Mouse (Mus musculus): Measurements from ENCODE around the gene Adk. TPM values are rescaled to one million over a fixed set of nuclear protein-coding genes. Genes with fewer than 3 reads are reported as not detected.

The Adk gene
- polyA plus RNA-seq, 1 experiment from 2014 or later: 131 TPM

DNA sequence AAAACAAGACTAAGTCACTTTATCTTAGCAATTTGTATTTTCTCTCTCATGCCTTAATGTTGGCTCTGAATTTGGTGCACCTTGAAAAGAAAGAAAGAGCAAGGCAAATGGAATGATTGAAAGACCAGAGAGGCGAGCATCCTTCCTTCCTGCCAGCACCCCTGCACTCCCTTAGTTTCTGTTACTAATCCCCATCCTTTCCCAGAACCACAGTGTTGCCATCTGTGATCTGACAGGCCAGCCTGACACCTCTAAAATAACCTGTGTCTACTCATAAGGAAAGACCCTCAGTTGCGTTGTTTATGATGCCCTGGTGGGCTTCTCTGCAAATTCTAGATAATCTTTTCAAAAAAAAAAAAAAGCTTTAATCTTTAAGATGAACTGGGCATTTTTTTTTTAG is 319.6 kb downstream of the Adk start:
- Histone ChIP-seq H3K9ac (ENCODE audit: low read depth, low read length) (no peak overlapping the region), H3K4me2 (ENCODE audit: low read depth, low read length) (no peak overlapping the region), H3K36me3 (ENCODE audit: control insufficient read depth, insufficient read depth, low read length) (no peaks in the 10 kb centered on the region), H3K4me1 (ENCODE audit: control insufficient read depth, insufficient read depth, low read length) (peaks cover 16% of the 10 kb centered on the region), H3K27ac (replicated peaks; ENCODE audit: low read depth, low read length) (no peak overlapping the region), H3K4me3 (ENCODE audit: low read depth, low read length) (no peak overlapping the region), H3K9me3 (ENCODE audit: control insufficient read depth, low read length) (no peaks in the 10 kb centered on the region), H3K27me3 (replicated peaks; ENCODE audit: control insufficient read depth, insufficient read depth, low read length) (no peaks in the 10 kb centered on the region)
- 67% methylated on average over 2 of the region's 2 CpGs for WGBS
- ATAC-seq (ENCODE audit: low read depth): no peak
- DNase-seq (ENCODE audit: low spot score): no peak

DNA sequence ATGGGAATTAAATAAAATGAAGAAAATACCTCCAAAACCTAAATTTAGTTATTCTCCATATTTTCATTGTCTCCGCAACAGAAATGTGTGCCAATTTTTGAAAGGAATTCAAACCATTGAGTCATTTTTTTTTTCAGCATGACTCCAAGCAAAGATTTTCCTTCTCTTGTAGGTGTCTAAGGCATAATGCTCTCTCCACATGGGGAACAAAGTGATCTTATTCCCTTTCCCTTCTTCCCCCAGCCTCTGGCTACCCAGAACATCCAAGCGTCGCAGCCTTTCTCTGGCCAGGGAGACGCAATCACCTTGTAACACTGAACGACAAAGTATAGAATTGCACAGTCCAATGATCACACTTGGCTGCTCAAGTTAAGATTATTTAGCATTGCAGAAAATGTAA is 320.3 kb downstream of the Adk start:
- Histone ChIP-seq H3K27me3 (replicated peaks; ENCODE audit: control insufficient read depth, insufficient read depth, low read length) (no peaks in the 10 kb centered on the region), H3K9me3 (ENCODE audit: control insufficient read depth, low read length) (no peaks in the 10 kb centered on the region), H3K4me2 (ENCODE audit: low read depth, low read length) (no peak overlapping the region), H3K36me3 (ENCODE audit: control insufficient read depth, insufficient read depth, low read length) (no peaks in the 10 kb centered on the region), H3K27ac (replicated peaks; ENCODE audit: low read depth, low read length) (no peak overlapping the region), H3K9ac (ENCODE audit: low read depth, low read length) (no peak overlapping the region), H3K4me3 (ENCODE audit: low read depth, low read length) (no peak overlapping the region), H3K4me1 (ENCODE audit: control insufficient read depth, insufficient read depth, low read length) (peaks cover 16% of the 10 kb centered on the region)
- 74% methylated on average over 5 of the region's 5 CpGs for WGBS
- DNase-seq (ENCODE audit: low spot score) (no peak), ATAC-seq (ENCODE audit: low read depth) (no peak)

DNA sequence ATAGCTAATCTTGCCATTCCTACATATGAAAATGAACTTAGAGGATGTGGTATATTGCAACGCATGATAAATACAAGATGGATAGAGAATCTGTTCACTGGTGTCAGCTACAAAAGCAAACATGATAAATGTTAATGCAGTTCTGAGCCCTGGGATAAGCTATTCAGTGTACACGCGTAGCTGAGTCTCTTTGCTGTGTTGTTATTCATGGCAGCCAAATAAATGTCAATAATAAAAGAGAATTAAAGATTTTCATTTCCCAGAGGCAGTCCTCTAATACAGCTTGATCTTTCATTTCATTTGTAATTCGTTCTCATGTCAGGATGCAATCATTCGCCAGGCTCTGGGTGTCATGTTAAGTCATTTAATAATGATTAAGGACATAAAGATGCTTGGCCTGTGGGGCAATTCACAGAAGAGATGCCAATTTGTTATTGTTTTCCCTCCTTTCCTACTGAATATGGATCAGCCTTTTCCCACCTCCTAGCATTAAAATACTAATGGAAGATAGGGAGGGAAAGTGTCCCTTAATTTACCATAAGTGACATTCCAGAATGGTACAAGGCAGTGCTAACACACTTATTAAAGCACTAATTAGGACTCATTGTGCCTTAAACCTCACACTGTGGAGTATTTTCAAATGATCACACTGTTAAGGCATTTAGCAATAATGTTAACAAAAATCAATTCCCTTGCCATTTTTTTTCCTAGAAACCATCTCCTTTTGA is 331.5 kb downstream of the Adk start:
- 0 out of 2 replicates have a peak, but pooled peaks cover 13% of the 10 kb centered on the region for H3K36me3 ChIP-seq (ENCODE audit: control insufficient read depth, insufficient read depth, low read length)
- ATAC-seq (ENCODE audit: low read depth) (no peak), DNase-seq (ENCODE audit: low spot score) (no peak)
- no peak overlapping the region for H3K4me2 ChIP-seq (ENCODE audit: low read depth, low read length)
- no peak overlapping the region for H3K27ac ChIP-seq (replicated peaks; ENCODE audit: low read depth, low read length)
- no peak overlapping the region for H3K4me3 ChIP-seq (ENCODE audit: low read depth, low read length)
- H3K27me3 ChIP-seq (replicated peaks; ENCODE audit: control insufficient read depth, insufficient read depth, low read length): no peaks in the 10 kb centered on the region
- no peak overlapping the region for H3K9ac ChIP-seq (ENCODE audit: low read depth, low read length)
- H3K9me3 ChIP-seq (ENCODE audit: control insufficient read depth, low read length): peaks cover 5% of the 10 kb centered on the region; the same call in 1 of the 2 replicates
- H3K4me1 ChIP-seq (ENCODE audit: control insufficient read depth, insufficient read depth, low read length): no peaks in the 10 kb centered on the region
- WGBS: 88% methylated on average over 5 of the region's 5 CpGs

DNA sequence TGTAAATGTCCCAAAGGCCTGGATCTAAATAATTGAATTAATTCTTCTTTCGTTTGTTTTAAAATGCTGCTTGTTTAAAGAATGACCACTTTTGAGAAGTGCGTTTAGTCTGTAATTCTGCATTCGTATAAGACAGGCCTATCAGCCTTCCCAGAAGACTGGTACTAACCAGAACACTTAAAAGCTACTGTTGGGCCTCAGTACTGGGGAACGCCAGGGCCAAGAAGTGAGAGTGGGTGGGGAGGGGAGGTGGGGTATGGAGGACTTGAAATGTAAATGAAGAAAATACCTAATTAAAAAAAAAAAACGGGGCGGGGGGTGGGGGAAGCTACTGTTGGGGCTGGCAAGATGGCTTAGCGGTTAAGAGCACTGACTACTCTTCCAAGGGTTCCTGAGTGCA is 347.1 kb downstream of the Adk start:
- Histone ChIP-seq H3K9ac (ENCODE audit: low read depth, low read length) (no peak overlapping the region), H3K4me2 (ENCODE audit: low read depth, low read length) (no peak overlapping the region), H3K4me1 (ENCODE audit: control insufficient read depth, insufficient read depth, low read length) (peaks cover 5% of the 10 kb centered on the region; the same call in 1 of the 2 replicates), H3K27ac (replicated peaks; ENCODE audit: low read depth, low read length) (no peak overlapping the region), H3K4me3 (ENCODE audit: low read depth, low read length) (no peak overlapping the region), H3K9me3 (ENCODE audit: control insufficient read depth, low read length) (no peaks in the 10 kb centered on the region), H3K27me3 (replicated peaks; ENCODE audit: control insufficient read depth, insufficient read depth, low read length) (no peaks in the 10 kb centered on the region), H3K36me3 (ENCODE audit: control insufficient read depth, insufficient read depth, low read length) (no peaks in the 10 kb centered on the region)
- WGBS: 89% methylated on average over 7 of the region's 7 CpGs
- DNase-seq (ENCODE audit: low spot score) (no peak), ATAC-seq (ENCODE audit: low read depth) (no peak)

DNA sequence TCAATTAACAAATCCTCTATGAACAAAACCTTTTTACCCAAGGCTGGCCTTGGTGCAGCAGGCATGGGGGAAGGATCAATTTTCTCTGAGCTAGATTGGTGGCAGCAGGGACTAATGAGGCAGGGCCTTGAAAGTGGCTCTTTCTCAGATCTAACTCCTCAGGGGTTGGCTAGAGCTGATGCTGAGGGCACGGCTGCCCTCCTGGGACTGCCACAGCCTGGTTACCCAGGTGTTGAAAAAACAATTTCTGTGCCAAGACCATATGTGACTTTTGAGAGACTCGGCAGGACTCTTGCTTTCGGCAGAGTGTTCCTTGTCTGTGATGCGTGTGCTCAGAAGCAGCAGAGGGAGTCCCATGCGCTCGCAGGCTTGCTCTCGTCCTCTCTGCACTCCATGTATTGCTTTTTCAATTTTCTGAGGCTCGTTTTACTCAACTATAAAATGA is 349.8 kb downstream of the Adk start:
- WGBS: 35% methylated on average over 8 of the region's 8 CpGs
- Histone ChIP-seq H3K27ac (replicated peaks; ENCODE audit: low read depth, low read length) (peak overlapping the region; percentile 19; the same call in 1 of the 2 replicates), H3K36me3 (ENCODE audit: control insufficient read depth, insufficient read depth, low read length) (no peaks in the 10 kb centered on the region), H3K9ac (ENCODE audit: low read depth, low read length) (no peak overlapping the region), H3K27me3 (replicated peaks; ENCODE audit: control insufficient read depth, insufficient read depth, low read length) (no peaks in the 10 kb centered on the region), H3K4me2 (ENCODE audit: low read depth, low read length) (peak overlapping the region; percentile 6; the same call in 1 of the 2 replicates), H3K4me1 (ENCODE audit: control insufficient read depth, insufficient read depth, low read length) (peaks cover 5% of the 10 kb centered on the region; the same call in 1 of the 2 replicates), H3K4me3 (ENCODE audit: low read depth, low read length) (no peak overlapping the region), H3K9me3 (ENCODE audit: control insufficient read depth, low read length) (no peaks in the 10 kb centered on the region)
- peak; percentile 88; the same call in 1 of the 2 replicates for ATAC-seq (ENCODE audit: low read depth)
- DNase-seq (ENCODE audit: low spot score): peak; percentile 74

DNA sequence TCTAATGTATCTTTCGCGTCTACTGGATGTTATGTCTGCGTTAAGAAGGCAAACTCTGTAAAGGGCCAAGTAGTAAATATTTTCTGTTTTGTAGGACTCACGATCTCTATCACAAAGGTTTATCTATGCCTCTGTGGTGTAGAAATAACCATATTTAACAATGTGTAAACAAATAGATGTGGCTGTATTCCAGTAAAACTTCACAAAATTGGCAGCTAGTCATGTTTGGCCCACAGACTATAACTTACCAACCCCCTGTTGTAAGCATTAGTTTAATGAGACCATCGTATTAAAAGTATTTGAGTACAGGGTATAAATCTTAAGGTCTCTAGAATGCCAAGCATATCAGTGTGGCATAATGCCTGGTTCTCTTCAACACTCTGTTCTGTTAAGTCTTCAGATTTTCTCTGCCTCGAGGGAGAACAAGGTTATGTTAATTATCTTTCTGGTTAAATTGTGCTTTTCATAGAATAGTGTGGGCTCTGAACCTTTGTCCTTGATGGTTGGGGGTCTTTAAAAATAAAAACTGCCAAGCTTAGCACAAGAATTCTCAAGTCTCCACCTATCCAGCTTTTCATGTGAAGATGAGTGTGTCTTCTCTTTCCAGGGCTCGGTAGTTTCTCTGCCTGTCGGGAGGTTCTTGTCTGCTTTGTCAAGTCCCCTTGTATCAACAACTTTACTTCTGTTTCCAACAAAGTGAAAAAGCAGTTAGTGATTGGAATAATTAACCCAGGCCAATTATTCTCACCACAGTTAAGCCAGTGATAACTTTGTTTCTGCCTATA is 350.4 kb downstream of the Adk start:
- H3K36me3 ChIP-seq (ENCODE audit: control insufficient read depth, insufficient read depth, low read length): no peaks in the 10 kb centered on the region
- ATAC-seq (ENCODE audit: low read depth): no peak
- no peak overlapping the region; the same call in 1 of the 2 replicates for H3K4me2 ChIP-seq (ENCODE audit: low read depth, low read length)
- peak overlapping the region; percentile 19; the same call in 1 of the 2 replicates for H3K27ac ChIP-seq (replicated peaks; ENCODE audit: low read depth, low read length)
- no peak overlapping the region for H3K9ac ChIP-seq (ENCODE audit: low read depth, low read length)
- WGBS: 54% methylated on average over 8 of the region's 8 CpGs
- H3K9me3 ChIP-seq (ENCODE audit: control insufficient read depth, low read length): no peaks in the 10 kb centered on the region
- peaks cover 5% of the 10 kb centered on the region; the same call in 1 of the 2 replicates for H3K4me1 ChIP-seq (ENCODE audit: control insufficient read depth, insufficient read depth, low read length)
- no peak for DNase-seq (ENCODE audit: low spot score)
- no peak overlapping the region for H3K4me3 ChIP-seq (ENCODE audit: low read depth, low read length)
- H3K27me3 ChIP-seq (replicated peaks; ENCODE audit: control insufficient read depth, insufficient read depth, low read length): no peaks in the 10 kb centered on the region

DNA sequence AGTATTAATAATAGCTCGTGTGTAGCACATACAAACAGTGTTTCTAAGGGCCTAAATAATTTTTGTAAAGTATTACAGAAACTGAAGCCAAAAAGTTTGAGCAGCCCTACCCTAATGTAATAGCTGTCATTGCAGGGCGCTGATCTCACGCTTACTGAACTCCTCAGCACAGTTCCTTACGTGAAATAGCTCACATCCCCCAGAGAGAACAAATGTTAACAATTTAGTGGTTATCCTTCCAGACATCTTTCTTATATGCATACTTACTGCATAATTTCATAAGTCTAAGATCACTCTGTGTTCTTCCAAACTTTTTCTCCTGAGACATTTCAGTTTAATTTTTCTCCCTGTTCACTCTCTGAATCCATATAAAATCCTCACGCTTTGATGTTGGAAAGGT is 354.6 kb downstream of the Adk start:
- no peaks in the 10 kb centered on the region for H3K27me3 ChIP-seq (replicated peaks; ENCODE audit: control insufficient read depth, insufficient read depth, low read length)
- 50% methylated on average over 5 of the region's 5 CpGs for WGBS
- no peak overlapping the region; the same call in 1 of the 2 replicates for H3K27ac ChIP-seq (replicated peaks; ENCODE audit: low read depth, low read length)
- H3K4me1 ChIP-seq (ENCODE audit: control insufficient read depth, insufficient read depth, low read length): peaks cover 5% of the 10 kb centered on the region; the same call in 1 of the 2 replicates
- H3K9ac ChIP-seq (ENCODE audit: low read depth, low read length): no peak overlapping the region
- H3K4me3 ChIP-seq (ENCODE audit: low read depth, low read length): no peak overlapping the region
- no peaks in the 10 kb centered on the region for H3K36me3 ChIP-seq (ENCODE audit: control insufficient read depth, insufficient read depth, low read length)
- no peaks in the 10 kb centered on the region for H3K9me3 ChIP-seq (ENCODE audit: control insufficient read depth, low read length)
- DNase-seq (ENCODE audit: low spot score) (peak; percentile 84), ATAC-seq (ENCODE audit: low read depth) (no peak)
- no peak overlapping the region for H3K4me2 ChIP-seq (ENCODE audit: low read depth, low read length)

DNA sequence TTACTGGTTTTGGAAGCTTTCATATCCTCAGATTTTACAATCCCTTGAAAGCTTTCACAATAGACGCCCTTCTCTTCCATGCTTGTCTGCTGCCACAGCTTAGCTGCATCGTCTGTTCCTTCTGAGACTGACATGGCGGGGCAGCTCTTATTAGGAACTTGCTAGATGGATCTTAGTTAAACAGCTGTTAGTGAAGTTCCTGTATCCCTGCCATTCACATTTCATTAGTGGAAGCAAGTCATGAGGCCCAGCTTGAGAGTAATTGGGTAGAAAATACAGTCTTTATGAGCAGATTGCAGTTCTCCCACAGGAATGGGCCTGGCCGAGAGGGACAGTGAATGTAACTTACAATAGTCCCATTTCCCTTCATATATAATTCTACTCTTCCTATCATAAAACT is 356.5 kb downstream of the Adk start:
- no peaks in the 10 kb centered on the region for H3K36me3 ChIP-seq (ENCODE audit: control insufficient read depth, insufficient read depth, low read length)
- H3K27ac ChIP-seq (replicated peaks; ENCODE audit: low read depth, low read length): no peak overlapping the region
- no peak overlapping the region for H3K4me2 ChIP-seq (ENCODE audit: low read depth, low read length)
- H3K4me1 ChIP-seq (ENCODE audit: control insufficient read depth, insufficient read depth, low read length): no peaks in the 10 kb centered on the region
- no peak overlapping the region for H3K9ac ChIP-seq (ENCODE audit: low read depth, low read length)
- H3K9me3 ChIP-seq (ENCODE audit: control insufficient read depth, low read length): no peaks in the 10 kb centered on the region
- no peaks in the 10 kb centered on the region for H3K27me3 ChIP-seq (replicated peaks; ENCODE audit: control insufficient read depth, insufficient read depth, low read length)
- WGBS: 80% methylated on average over 4 of the region's 4 CpGs
- DNase-seq (ENCODE audit: low spot score) (peak; percentile 17), ATAC-seq (ENCODE audit: low read depth) (no peak)
- no peak overlapping the region for H3K4me3 ChIP-seq (ENCODE audit: low read depth, low read length)

All from embryonic facial prominence, embryonic 14.5 days (tissue).